Comparison of ENCODE assay signal across 9 mouse cellular contexts in the genomic region with DNA sequence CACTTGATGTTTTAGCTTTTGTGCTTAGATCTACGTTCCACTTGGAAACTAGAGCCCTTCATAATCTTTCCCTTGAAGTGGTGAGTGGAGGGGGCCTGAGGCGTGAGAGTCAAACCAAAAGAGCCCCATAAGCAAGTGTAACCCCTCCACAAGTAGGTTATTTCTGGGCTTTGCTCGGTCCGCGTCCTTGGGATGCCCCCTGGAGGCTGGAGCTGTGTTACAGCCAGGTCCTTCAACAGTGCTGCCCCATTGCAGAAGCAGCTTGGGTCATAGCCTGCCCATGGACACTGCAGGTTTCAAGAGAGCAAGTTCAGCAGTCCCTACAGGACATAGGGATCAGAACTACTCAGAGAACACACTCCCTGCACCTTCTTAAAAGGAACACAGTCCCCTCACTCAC. TPM values are rescaled to one million over a fixed set of nuclear protein-coding genes. Genes with fewer than 3 reads are reported as not detected.
A peak's percentile ranks its signal among the peaks of the same experiment; 100 is the strongest.
DNase-seq lines count a peak whose midpoint lies in the region; ATAC-seq lines count a peak whose summit lies in the region.
"Had no signal": no experiment of that assay in that cellular context is flagged by ENCODE, and none has a peak within 500 bp of the region (broad histone marks: within the 10 kb centered on the region; RNA-seq: fewer than 3 reads in every experiment).

No protein-coding gene starts in this region.

- H3K9me3 ChIP-seq in forebrain, embryonic 10.5 days = no peaks in the 10 kb centered on the region
- H3K9me3 ChIP-seq in forebrain, embryonic 12.5 days = no peaks in the 10 kb centered on the region
- H3K9me3 ChIP-seq: neural tube, embryonic 13.5 days had no signal

- no peaks in the 10 kb centered on the region for H3K36me3 ChIP-seq in forebrain, embryonic 10.5 days (replicated peaks)
- no peaks in the 10 kb centered on the region for H3K36me3 ChIP-seq in forebrain, embryonic 12.5 days (replicated peaks)
- H3K36me3 ChIP-seq: neural tube, embryonic 13.5 days had no signal

- intact Hi-C loops in gastrocnemius, postnatal 36 days (cut with DNase I) = loop anchor here (2.0 to 10.0 kb wide), 2 partner anchors 60 to 124 kb away; partner anchors contain the start of gene Ramp1

- ATAC-seq in forebrain, embryonic 12.5 days (ENCODE audit: low FRiP score) = no peak

- H3K4me2 ChIP-seq in forebrain, embryonic 12.5 days = no peak overlapping the region
- H3K4me2 ChIP-seq: neural tube, embryonic 13.5 days had no signal

- no peak overlapping the region for H3K9ac ChIP-seq in forebrain, embryonic 12.5 days
- H3K9ac ChIP-seq: neural tube, embryonic 13.5 days had no signal

- no peaks in the 10 kb centered on the region for H3K4me1 ChIP-seq in forebrain, embryonic 10.5 days
- no peaks in the 10 kb centered on the region for H3K4me1 ChIP-seq in forebrain, embryonic 12.5 days
- H3K4me1 ChIP-seq: neural tube, embryonic 13.5 days had no signal

- no peak overlapping the region for H3K27ac ChIP-seq in forebrain, embryonic 10.5 days
- no peak overlapping the region for H3K27ac ChIP-seq in forebrain, embryonic 12.5 days
- H3K27ac ChIP-seq: neural tube, embryonic 13.5 days had no signal

- WGBS in forebrain, embryonic 10.5 days = 26% methylated on average over 5 of the region's 5 CpGs
- 19% methylated on average over 5 of the region's 5 CpGs for WGBS in forebrain, embryonic 12.5 days

- no peaks in the 10 kb centered on the region for H3K27me3 ChIP-seq in forebrain, embryonic 10.5 days (ENCODE audit: poor library complexity, severe bottlenecking)
- H3K27me3 ChIP-seq in forebrain, embryonic 12.5 days = 0 out of 2 replicates have a peak, but pooled peaks cover 4% of the 10 kb centered on the region
- H3K27me3 ChIP-seq: neural tube, embryonic 13.5 days had no signal

- no peak overlapping the region for H3K4me3 ChIP-seq in forebrain, embryonic 10.5 days
- no peak overlapping the region for H3K4me3 ChIP-seq in forebrain, embryonic 12.5 days (replicated peaks)
- H3K4me3 ChIP-seq: neural tube, embryonic 13.5 days had no signal

- DNase-seq in forebrain, embryonic 10.5 days (ENCODE audit: extremely low spot score, low spot score) = peak; percentile 31
- DNase-seq in B cell, adult 2 months = peak; percentile 73 to 78
- peak; percentile 52 for DNase-seq in brain, adult 2 months (ENCODE audit: low read depth, low spot score)
- DNase-seq in gastrocnemius, postnatal 36 days = peak; percentile 65 to 69
- peak; percentile 61 for DNase-seq in layer of hippocampus, adult 9-11 months
- peak; percentile 71 for DNase-seq in lung, postnatal 25 days (ENCODE audit: low spot score)
- peak; percentile 61 to 77 for DNase-seq in spleen, postnatal 10 days (ENCODE audit: low spot score in 2 of 2)

RNA-seq across cellular contexts. Expression of gene Ube2f, which starts 11.0 kb away (rescaled TPM):
- polyA plus RNA-seq in forebrain, embryonic 10.5 days (2016; fragmentation: Nextera tagmentation; extraction: Ambion mirVana) = 95.3 and 99.9 TPM in 2 replicates
- 75.9 and 78.9 TPM in 2 replicates for polyA plus RNA-seq in forebrain, embryonic 12.5 days (2016; fragmentation: Nextera tagmentation; extraction: Ambion mirVana)
- 10 to 100 TPM; 56.1 to 58.7 TPM for total RNA-seq in gastrocnemius, postnatal 36 days (2021)

RNA-seq across cellular contexts. Expression of gene Scly, which starts 59.0 kb away (rescaled TPM):
- polyA plus RNA-seq in forebrain, embryonic 10.5 days (2016; fragmentation: Nextera tagmentation; extraction: Ambion mirVana) = 18.5 and 18.7 TPM in 2 replicates
- polyA plus RNA-seq in forebrain, embryonic 12.5 days (2016; fragmentation: Nextera tagmentation; extraction: Ambion mirVana) = 11.1 and 12.0 TPM in 2 replicates
- total RNA-seq in gastrocnemius, postnatal 36 days (2021) = 10 to 100 TPM in 1 of 2 experiments, 1 to 10 TPM in 1; 9.4 to 12.1 TPM

RNA-seq across cellular contexts. Expression of gene Ramp1, which starts 59.5 kb away (rescaled TPM):
- 0.06 and 0.10 TPM in 2 replicates for polyA plus RNA-seq in forebrain, embryonic 10.5 days (2016; fragmentation: Nextera tagmentation; extraction: Ambion mirVana)
- polyA plus RNA-seq in forebrain, embryonic 12.5 days (2016; fragmentation: Nextera tagmentation; extraction: Ambion mirVana) = 0.10 and 0.26 TPM in 2 replicates
- 10 to 100 TPM; 21.1 to 23.7 TPM for total RNA-seq in gastrocnemius, postnatal 36 days (2021)
